Comparison of ENCODE assay signal across 9 mouse cellular contexts in the genomic region with DNA sequence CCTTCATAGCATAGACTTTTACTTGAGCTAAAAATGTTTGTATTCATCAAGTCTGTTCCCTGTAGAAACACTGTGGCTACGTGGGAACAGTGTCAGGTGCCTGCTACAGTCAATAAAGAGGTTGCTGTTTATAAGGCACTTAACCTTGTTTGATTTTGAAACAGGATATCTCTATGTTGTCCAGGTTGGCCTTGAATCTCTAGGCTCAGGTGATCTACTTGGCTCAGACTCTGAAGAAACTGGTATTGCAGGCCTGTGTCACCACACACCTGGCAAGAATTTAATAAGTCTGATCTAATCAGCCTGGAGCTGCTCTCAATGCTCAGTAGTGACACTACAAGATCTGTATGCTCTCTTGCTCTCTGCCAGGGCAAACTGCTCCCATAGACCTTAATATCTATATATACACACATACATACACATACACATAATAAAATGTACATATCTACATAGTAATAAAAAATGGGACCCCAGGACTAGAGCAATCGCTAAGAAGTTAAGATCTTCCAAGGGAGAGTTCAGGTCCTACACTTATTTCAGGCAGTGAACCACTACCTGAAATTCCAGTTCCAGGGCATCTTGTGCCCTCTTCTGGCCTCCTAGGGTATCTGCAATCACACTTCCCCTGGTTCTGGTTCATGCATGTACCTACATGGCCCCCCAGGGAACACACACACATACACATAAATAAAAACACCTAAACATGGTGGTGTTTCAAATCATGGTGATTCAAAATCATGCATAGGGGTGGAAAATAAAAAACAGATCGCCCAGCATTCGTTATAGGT. TPM values are rescaled to one million over a fixed set of nuclear protein-coding genes. Genes with fewer than 3 reads are reported as not detected.
DNase-seq lines count a peak whose midpoint lies in the region; ATAC-seq and TF ChIP-seq lines count a peak whose summit lies in the region.
"Had no signal": no experiment of that assay in that cellular context is flagged by ENCODE, and none has a peak within 500 bp of the region (broad histone marks: within the 10 kb centered on the region; RNA-seq: fewer than 3 reads in every experiment).

No protein-coding gene starts in this region.

- H3K9ac ChIP-seq in ES-Bruce4 (ENCODE audit: low read depth, poor library complexity, severe bottlenecking): no peak overlapping the region
- H3K9ac ChIP-seq: neural tube, embryonic 12.5 days had no signal

- TF ChIP-seq CTCF in ES-Bruce4 (IDR thresholded peaks at IDR 0.05; ENCODE audit: low read depth, low read length): peak; percentile 52
- TF ChIP-seq CTCF in lung, adult 2 months (IDR thresholded peaks at IDR 0.05; ENCODE audit: insufficient read depth, low read length): peak; percentile 56

- no peak for TF ChIP-seq EP300 in ES-Bruce4 (IDR thresholded peaks at IDR 0.05; ENCODE audit: insufficient read depth, low read depth, low read length)

- peaks cover 2% of the 10 kb centered on the region for H3K4me1 ChIP-seq in ES-Bruce4 (ENCODE audit: control insufficient read depth, insufficient read depth, low read length)
- H3K4me1 ChIP-seq in lung, adult 2 months (ENCODE audit: control insufficient read depth, insufficient read depth, low read length): no peaks in the 10 kb centered on the region; the same call in 1 of the 2 replicates
- H3K4me1 ChIP-seq: neural tube, embryonic 12.5 days had no signal

- no peak for TF ChIP-seq POLR2A in ES-Bruce4 (IDR thresholded peaks at IDR 0.05; ENCODE audit: insufficient read depth, low read length)
- TF ChIP-seq POLR2A in lung, adult 2 months (IDR thresholded peaks at IDR 0.05; ENCODE audit: borderline replicate concordance, extremely low read depth, low read depth, low read length): no peak

- H3K27me3 ChIP-seq in ES-Bruce4 (ENCODE audit: control insufficient read depth, insufficient read depth, low read length, poor library complexity, severe bottlenecking): no peaks in the 10 kb centered on the region

- H3K36me3 ChIP-seq in ES-Bruce4 (ENCODE audit: control insufficient read depth, insufficient read depth, low read length, poor library complexity, severe bottlenecking): no peaks in the 10 kb centered on the region
- H3K36me3 ChIP-seq: neural tube, embryonic 12.5 days had no signal

- no peak overlapping the region for H3K4me3 ChIP-seq in ES-Bruce4 (ENCODE audit: low read depth, low read length)
- no peak overlapping the region for H3K4me3 ChIP-seq in lung, adult 2 months (replicated peaks; ENCODE audit: extremely low read depth, low read depth, low read length)
- H3K4me3 ChIP-seq: neural tube, embryonic 12.5 days had no signal

- WGBS in lung, adult 2 months: 24% methylated on average over 4 of the region's 4 CpGs

- no peaks in the 10 kb centered on the region for H3K9me3 ChIP-seq in ES-Bruce4 (replicated peaks; ENCODE audit: control insufficient read depth, insufficient read depth, low read length, poor library complexity, severe bottlenecking)
- H3K9me3 ChIP-seq: neural tube, embryonic 12.5 days had no signal

- H3K27ac ChIP-seq in ES-Bruce4 (ENCODE audit: insufficient read depth, low read length): no peak overlapping the region
- H3K27ac ChIP-seq: neural tube, embryonic 12.5 days had no signal

- DNase-seq in left cerebral cortex, adult 18-20 months (ENCODE audit: low spot score in 2 of 2): peak; percentile 16 to 33
- no peak for DNase-seq in left cerebral cortex, adult 8-10 months (ENCODE audit: low spot score in 2 of 2)
- DNase-seq in adrenal gland, postnatal 10 days: peak; percentile 54
- DNase-seq in lung, adult 2 months: peak; percentile 42
- DNase-seq in testis, postnatal 10 days (ENCODE audit: low spot score): peak; percentile 50
- DNase-seq in ovary, adult 18-20 months (ENCODE audit: low spot score): no peak

- peak; percentile 41 for ATAC-seq in inflammation-experienced regulatory T-cells, adult 6 months

RNA-seq across cellular contexts. Expression of gene Nupr1, which starts 6.3 kb away (rescaled TPM):
- 10 to 100 TPM; 20.3 to 22.6 TPM for total RNA-seq in left cerebral cortex, adult 18-20 months (2021)
- 10 to 100 TPM; 15.3 to 22.6 (median 17.7) TPM for total RNA-seq in left cerebral cortex, adult 8-10 months (2022)
- polyA plus RNA-seq in ES-Bruce4 (2011; ENCODE audit: insufficient read depth, insufficient read length, low read depth, missing spikeins): 13.6 and 14.1 TPM in 2 replicates
- 10 to 100 TPM; 14.9 to 19.9 TPM for total RNA-seq in adrenal gland, postnatal 10 days (2021)
- 1 to 10 TPM in 1 of 3 experiments, not detected in 2; 2.2 TPM for polyA plus RNA-seq in inflammation-experienced regulatory T-cells, adult 6 months (2017; shearing (Covaris generic))
- 48.1 and 102 TPM in 2 replicates for polyA plus RNA-seq in lung, adult 2 months (2012; rRNA removed)

RNA-seq across cellular contexts. Expression of gene Sgf29, which starts 12.2 kb away (rescaled TPM):
- total RNA-seq in left cerebral cortex, adult 18-20 months (2021): 10 to 100 TPM; 30.5 to 32.9 TPM
- total RNA-seq in left cerebral cortex, adult 8-10 months (2022): 10 to 100 TPM; 28.4 to 39.0 (median 33.6) TPM
- 42.7 and 54.0 TPM in 2 replicates for polyA plus RNA-seq in ES-Bruce4 (2011; ENCODE audit: insufficient read depth, insufficient read length, low read depth, missing spikeins)
- 10 to 100 TPM; 31.3 to 46.9 TPM for total RNA-seq in adrenal gland, postnatal 10 days (2021)
- 100 to 1,000 TPM in 1 of 3 experiments, 10 to 100 TPM in 2; 46.5 to 103 (median 70.1) TPM for polyA plus RNA-seq in inflammation-experienced regulatory T-cells, adult 6 months (2017; shearing (Covaris generic))
- polyA plus RNA-seq in lung, adult 2 months (2012; rRNA removed): 36.4 and 43.4 TPM in 2 replicates

RNA-seq across cellular contexts. Expression of gene Sult1a1, which starts 39.3 kb away (rescaled TPM):
- total RNA-seq in left cerebral cortex, adult 18-20 months (2021): 10 to 100 TPM in 1 of 2 experiments, 1 to 10 TPM in 1; 8.1 to 12.9 TPM
- total RNA-seq in left cerebral cortex, adult 8-10 months (2022): 1 to 10 TPM; 6.3 to 9.0 (median 7.9) TPM
- polyA plus RNA-seq in ES-Bruce4 (2011; ENCODE audit: insufficient read depth, insufficient read length, low read depth, missing spikeins): not detected in 2 replicates
- 100 to 1,000 TPM in 1 of 2 experiments, 10 to 100 TPM in 1; 53.9 to 125 TPM for total RNA-seq in adrenal gland, postnatal 10 days (2021)
- under 1 TPM in 1 of 3 experiments, not detected in 2; 0.65 TPM for polyA plus RNA-seq in inflammation-experienced regulatory T-cells, adult 6 months (2017; shearing (Covaris generic))
- polyA plus RNA-seq in lung, adult 2 months (2012; rRNA removed): 55.6 and 69.2 TPM in 2 replicates

RNA-seq across cellular contexts. Expression of gene Il27, which starts 42.2 kb away (rescaled TPM):
- not detected for total RNA-seq in left cerebral cortex, adult 18-20 months (2021)
- total RNA-seq in left cerebral cortex, adult 8-10 months (2022): not detected
- not detected in 2 replicates for polyA plus RNA-seq in ES-Bruce4 (2011; ENCODE audit: insufficient read depth, insufficient read length, low read depth, missing spikeins)
- total RNA-seq in adrenal gland, postnatal 10 days (2021): not detected
- not detected for polyA plus RNA-seq in inflammation-experienced regulatory T-cells, adult 6 months (2017; shearing (Covaris generic))
- polyA plus RNA-seq in lung, adult 2 months (2012; rRNA removed): 0.43 and 0.79 TPM in 2 replicates
- polyA plus RNA-seq: neural tube, embryonic 12.5 days had no signal

RNA-seq across cellular contexts. Expression of gene Cln3, which starts 51.3 kb away (rescaled TPM):
- 10 to 100 TPM; 26.2 to 26.7 TPM for total RNA-seq in left cerebral cortex, adult 18-20 months (2021)
- total RNA-seq in left cerebral cortex, adult 8-10 months (2022): 10 to 100 TPM; 28.5 to 49.0 (median 38.7) TPM
- 44.9 and 52.5 TPM in 2 replicates for polyA plus RNA-seq in ES-Bruce4 (2011; ENCODE audit: insufficient read depth, insufficient read length, low read depth, missing spikeins)
- 10 to 100 TPM; 26.1 to 36.1 TPM for total RNA-seq in adrenal gland, postnatal 10 days (2021)
- 10 to 100 TPM; 25.2 to 57.9 (median 51.4) TPM for polyA plus RNA-seq in inflammation-experienced regulatory T-cells, adult 6 months (2017; shearing (Covaris generic))
- polyA plus RNA-seq in lung, adult 2 months (2012; rRNA removed): 63.8 and 104 TPM in 2 replicates

Comparison
In these comparisons a context has a peak if more than half of its experiments do, and no peak if none do; other contexts are left out.
1. DNase-seq: peak in left cerebral cortex, adult 18-20 months (2 of 2), adrenal gland, postnatal 10 days (single experiment), lung, adult 2 months (single experiment) and testis, postnatal 10 days (single experiment); none in left cerebral cortex, adult 8-10 months (0 of 2) and ovary, adult 18-20 months (single experiment).